Mouse (Mus musculus) stomach, embryonic 14.5 days (tissue): ENCODE measurements around the gene Abhd2. TPM values are rescaled to one million over a fixed set of nuclear protein-coding genes. Genes with fewer than 3 reads are reported as not detected.

Experiments used
- ATAC-seq: fragments of 200-750 bp; cut with Nextera tagmentation; 2 replicates; pipeline ENCODE4 v1.8.0; 2017; ENCODE audit warnings: low read depth, moderate TSS enrichment; ENCODE audit not compliant: insufficient number of reproducible peaks, insufficient read depth, low FRiP score
- H3K27ac ChIP-seq: fragments of 300-500 bp; sonication (generic); 2 replicates; pipeline ENCODE4 v1.5.1; 2014; ENCODE audit warnings: mild to moderate bottlenecking, low read length, moderate library complexity, mixed read lengths
- H3K27me3 ChIP-seq: fragments of 300-500 bp; sonication (generic); 2 replicates; pipeline ENCODE4 v1.6.1; 2014; ENCODE audit warnings: low read length, control low read depth, mixed read lengths; ENCODE audit not compliant: control insufficient read depth, insufficient read depth
- H3K36me3 ChIP-seq: fragments of 300-500 bp; sonication (generic); 2 replicates; pipeline ENCODE4 v1.6.1; 2014; ENCODE audit warnings: mild to moderate bottlenecking, control low read depth, low read length, moderate library complexity, mixed read lengths; ENCODE audit not compliant: control insufficient read depth, insufficient read depth
- H3K4me1 ChIP-seq: fragments of 300-500 bp; sonication (generic); 2 replicates; pipeline ENCODE4 v1.6.1; 2014; ENCODE audit warnings: low read length, control low read depth, mixed read lengths; ENCODE audit not compliant: control insufficient read depth, insufficient read depth
- H3K4me2 ChIP-seq: fragments of 300-500 bp; sonication (generic); replicated peaks from 2 replicates; pipeline ENCODE4 v1.6.1; 2014; ENCODE audit warnings: low read depth, low read length, control low read depth
- H3K4me3 ChIP-seq: fragments of 300-500 bp; sonication (generic); 2 replicates; pipeline ENCODE4 v1.5.1; 2014; ENCODE audit warnings: low read depth, low read length, control low read depth
- H3K9ac ChIP-seq: fragments of 300-500 bp; sonication (generic); replicated peaks from 2 replicates; pipeline ENCODE4 v1.6.1; 2014; ENCODE audit warnings: low read depth, mild to moderate bottlenecking, control low read depth, low read length, moderate library complexity, mixed read lengths
- H3K9me3 ChIP-seq: fragments of 300-500 bp; sonication (generic); 2 replicates; pipeline ENCODE4 v1.6.1; 2016; ENCODE audit warnings: low read depth, low read length, control low read depth; ENCODE audit not compliant: control insufficient read depth
- WGBS: fragments of 180-500 bp; shearing (Covaris S2); extraction: QIAGEN DNeasy Blood & Tissue Kit; methylation state at CpG from one replicate; pipeline ENCODE4 v1.1.7; 2014; 5-methylcytosine and 5-hydroxymethylcytosine counted together
- polyA plus RNA-seq: library from polyadenylated mRNA; unstranded; fragments of >200 nt; fragmentation: Nextera tagmentation; extraction: Ambion mirVana; gene quantifications from 2 replicates; pipeline ENCODE4 v1.2.1, GENCODE M21; 2014

The Abhd2 gene
- polyA plus RNA-seq, 1 experiment from 2014 or later, result 15.0 TPM

- WGBS, result 70% methylated on average over 6 of the region's 6 CpGs
- H3K9ac ChIP-seq, result no peak overlapping the region
- no peaks in the 10 kb centered on the region for H3K9me3 ChIP-seq
- H3K4me3 ChIP-seq, result no peak overlapping the region
- H3K4me2 ChIP-seq, result no peak overlapping the region
- H3K4me1 ChIP-seq, result peaks cover 13% of the 10 kb centered on the region; the same call in 1 of the 2 replicates
- ATAC-seq, result peak; percentile 54; the same call in 1 of the 2 replicates
- peak overlapping the region; percentile 58; the same call in 1 of the 2 replicates for H3K27ac ChIP-seq
- no peaks in the 10 kb centered on the region for H3K36me3 ChIP-seq
- no peaks in the 10 kb centered on the region for H3K27me3 ChIP-seq
Measured at GRCm38 (mm10) chr7:79303183-79303761, 30.3 kb downstream of the Abhd2 start.

- H3K9ac ChIP-seq, result no peak overlapping the region
- no peak for ATAC-seq
- no peaks in the 10 kb centered on the region for H3K27me3 ChIP-seq
- no peaks in the 10 kb centered on the region for H3K36me3 ChIP-seq
- 42% methylated on average over 8 of the region's 8 CpGs for WGBS
- peaks cover 42% of the 10 kb centered on the region for H3K4me1 ChIP-seq
- H3K27ac ChIP-seq, result no peak overlapping the region
- H3K4me3 ChIP-seq, result no peak overlapping the region
- no peaks in the 10 kb centered on the region for H3K9me3 ChIP-seq
- H3K4me2 ChIP-seq, result no peak overlapping the region
Measured at GRCm38 (mm10) chr7:79308455-79309030, 35.5 kb downstream of the Abhd2 start.

DNA sequence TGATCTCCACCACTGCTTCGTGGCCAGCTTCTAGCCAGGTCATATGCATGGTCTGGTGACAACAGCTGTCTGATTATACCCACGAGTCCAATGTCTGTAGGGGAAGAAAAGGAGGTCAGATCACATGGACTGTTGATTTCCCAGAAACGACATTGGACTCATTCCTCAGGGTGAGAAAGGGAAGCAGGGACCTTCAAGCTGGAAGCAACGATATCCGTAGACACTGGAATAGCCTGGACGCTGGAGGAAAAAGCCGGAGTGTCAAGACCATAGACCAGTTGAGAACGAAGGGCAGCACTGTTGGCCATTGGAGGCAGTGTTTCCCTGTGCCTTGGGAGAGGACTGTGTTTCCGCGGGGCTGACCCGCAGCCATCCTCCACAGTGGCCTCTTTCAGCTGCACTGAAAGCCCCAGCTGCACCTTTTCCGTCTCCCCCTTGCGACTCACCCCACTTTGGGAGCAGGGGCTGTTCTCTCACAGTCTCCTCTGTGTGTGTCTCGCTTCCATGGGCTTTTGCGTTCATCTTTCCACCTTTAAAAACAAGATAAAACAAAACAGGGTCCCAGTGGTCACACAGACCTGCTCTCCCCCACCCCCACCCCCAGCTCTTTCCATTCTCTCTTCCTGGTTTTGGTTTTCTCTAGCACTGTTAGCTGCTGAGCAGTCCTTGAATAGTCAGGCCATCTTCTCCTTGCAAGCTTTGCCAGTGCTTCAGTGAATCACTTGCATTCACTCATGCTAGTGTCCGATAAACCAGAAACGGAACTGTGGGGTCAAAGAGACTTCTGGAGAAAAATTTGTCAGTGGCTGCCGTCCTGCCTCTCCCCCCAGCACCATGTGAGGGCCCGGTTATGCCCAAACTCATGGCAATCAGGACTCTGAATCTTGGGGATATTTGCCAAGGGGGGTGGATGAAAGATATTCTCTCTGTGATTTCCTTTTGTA, 36.5 kb downstream of the Abhd2 start:
- H3K9ac ChIP-seq, result no peak overlapping the region
- H3K27me3 ChIP-seq, result no peaks in the 10 kb centered on the region
- peak overlapping the region; percentile 28; the same call in 1 of the 2 replicates for H3K27ac ChIP-seq
- peaks cover 46% of the 10 kb centered on the region for H3K4me1 ChIP-seq
- no peak overlapping the region for H3K4me2 ChIP-seq
- no peaks in the 10 kb centered on the region for H3K9me3 ChIP-seq
- H3K4me3 ChIP-seq, result no peak overlapping the region
- ATAC-seq, result no peak
- 39% methylated on average over 19 of the region's 19 CpGs for WGBS
- H3K36me3 ChIP-seq, result no peaks in the 10 kb centered on the region

- peaks cover 50% of the 10 kb centered on the region for H3K4me1 ChIP-seq
- WGBS, result 52% methylated on average over 1 of the region's 1 CpGs
- H3K4me2 ChIP-seq, result no peak overlapping the region
- H3K27ac ChIP-seq, result no peak overlapping the region; the same call in 1 of the 2 replicates
- ATAC-seq, result no peak
- no peaks in the 10 kb centered on the region for H3K9me3 ChIP-seq
- H3K9ac ChIP-seq, result no peak overlapping the region
- no peak overlapping the region for H3K4me3 ChIP-seq
- H3K27me3 ChIP-seq, result no peaks in the 10 kb centered on the region
- H3K36me3 ChIP-seq, result no peaks in the 10 kb centered on the region
Measured at GRCm38 (mm10) chr7:79310191-79310555, 37.2 kb downstream of the Abhd2 start.

DNA sequence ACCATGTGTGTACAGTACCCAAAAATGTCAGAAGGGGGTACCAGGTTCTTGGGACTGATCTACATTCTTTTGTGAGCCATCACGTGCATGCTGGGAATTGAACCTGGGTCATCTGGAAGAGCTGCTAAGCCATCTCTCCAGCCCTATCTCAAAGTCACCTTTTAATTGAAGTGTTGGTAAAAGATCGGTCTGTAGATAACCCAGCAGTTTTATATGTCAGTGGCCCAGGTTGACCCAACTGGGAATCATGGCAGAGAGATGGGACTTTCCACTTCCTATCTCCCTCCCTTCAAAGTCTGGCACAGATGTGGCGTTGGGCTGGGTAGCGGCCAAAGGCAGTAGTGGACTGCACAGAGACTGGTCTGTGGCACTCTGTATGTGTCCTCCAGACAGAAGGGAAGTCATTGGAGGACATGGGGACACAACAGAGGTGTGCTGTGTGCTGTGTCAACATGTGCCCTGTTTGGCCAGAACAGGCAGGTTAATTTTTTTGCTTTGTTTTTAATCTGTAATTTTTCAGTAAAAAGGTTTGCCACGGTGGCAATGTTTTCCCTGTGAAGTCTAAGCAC, 38.5 kb downstream of the Abhd2 start:
- Histone ChIP-seq H3K36me3 (no peaks in the 10 kb centered on the region), H3K4me1 (peaks cover 63% of the 10 kb centered on the region), H3K27ac (no peak overlapping the region), H3K9me3 (no peaks in the 10 kb centered on the region), H3K9ac (no peak overlapping the region), H3K4me2 (no peak overlapping the region), H3K4me3 (no peak overlapping the region), H3K27me3 (no peaks in the 10 kb centered on the region)
- no peak for ATAC-seq
- WGBS, result 86% methylated on average over 5 of the region's 5 CpGs

DNA sequence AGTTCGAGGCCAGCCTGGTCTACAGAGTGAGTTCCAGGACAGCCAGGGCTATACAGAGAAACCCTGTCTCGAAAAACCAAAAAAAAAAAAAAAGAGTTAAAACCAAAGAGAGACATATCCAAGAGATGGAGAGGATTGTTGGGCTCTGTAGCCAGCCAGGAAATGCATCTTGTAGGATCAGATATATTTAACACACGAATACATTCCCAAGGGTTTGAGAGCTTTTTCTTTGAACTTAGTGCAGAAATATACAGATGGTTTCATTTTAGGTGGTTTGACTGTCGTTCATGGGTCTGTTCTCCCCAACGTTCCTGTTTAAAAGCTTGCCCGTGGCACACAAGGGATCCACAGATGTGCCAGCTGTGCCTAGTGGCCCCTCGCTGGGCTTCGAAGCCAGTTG, 39.2 kb downstream of the Abhd2 start:
- Histone ChIP-seq H3K4me1 (peaks cover 65% of the 10 kb centered on the region), H3K4me2 (0 out of 2 replicates have a peak overlapping the region, but pooled peaks have one; percentile 1), H3K9me3 (no peaks in the 10 kb centered on the region), H3K27ac (peak overlapping the region; percentile 63), H3K36me3 (no peaks in the 10 kb centered on the region), H3K9ac (no peak overlapping the region), H3K27me3 (no peaks in the 10 kb centered on the region), H3K4me3 (no peak overlapping the region)
- 50% methylated on average over 8 of the region's 8 CpGs for WGBS
- no peak for ATAC-seq

DNA sequence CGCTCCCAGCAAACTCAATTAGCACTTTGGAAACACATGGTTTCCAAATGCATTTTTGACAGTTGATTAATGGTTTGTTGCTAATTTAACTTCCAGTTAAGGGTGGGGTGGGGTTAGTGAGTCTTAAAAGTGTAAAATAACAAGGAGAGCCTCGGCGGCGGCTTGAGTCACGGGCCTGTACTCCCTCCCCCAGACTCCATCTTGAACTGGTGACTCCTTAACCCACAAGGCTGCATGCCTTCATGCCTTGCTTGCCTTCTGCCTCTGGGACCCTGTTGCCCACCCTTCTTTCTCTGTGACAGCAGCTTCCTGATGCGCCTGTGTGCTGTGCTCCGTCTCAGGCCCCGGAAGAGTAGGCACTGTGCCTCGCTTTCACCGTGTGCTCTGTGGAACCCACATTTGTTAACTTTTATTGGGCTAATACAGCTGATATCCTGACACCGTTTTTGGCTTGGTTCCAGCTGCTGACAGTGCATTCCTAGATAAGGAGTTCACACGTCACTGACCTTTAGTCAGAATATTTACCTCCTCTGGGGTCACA, 40.6 kb downstream of the Abhd2 start:
- Histone ChIP-seq H3K4me3 (no peak overlapping the region), H3K36me3 (no peaks in the 10 kb centered on the region), H3K9me3 (no peaks in the 10 kb centered on the region), H3K27ac (no peak overlapping the region; the same call in 1 of the 2 replicates), H3K4me1 (peaks cover 70% of the 10 kb centered on the region), H3K9ac (no peak overlapping the region), H3K27me3 (no peaks in the 10 kb centered on the region), H3K4me2 (0 out of 2 replicates have a peak overlapping the region, but pooled peaks have one; percentile 6)
- 14% methylated on average over 12 of the region's 12 CpGs for WGBS
- peak; percentile 21; the same call in 1 of the 2 replicates for ATAC-seq

DNA sequence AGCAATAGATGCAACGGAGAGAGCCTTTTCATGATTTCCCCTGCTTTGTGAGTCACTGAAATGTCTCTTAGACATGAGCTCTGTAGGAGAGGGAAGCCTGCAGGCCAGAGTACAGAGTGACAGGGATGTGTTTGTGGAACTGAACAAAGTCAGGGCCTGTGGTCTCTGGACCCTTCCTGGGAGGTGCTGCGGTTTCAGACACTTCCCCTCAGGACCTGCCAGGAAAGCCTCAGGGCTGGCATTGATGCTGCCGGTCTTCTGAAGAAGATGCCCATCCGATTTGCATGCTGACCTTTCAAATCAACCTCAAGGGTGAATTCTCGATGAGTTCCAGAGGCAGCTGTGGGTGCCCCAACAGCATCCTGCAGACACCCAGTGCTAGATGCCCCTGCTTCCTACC, 41.5 kb downstream of the Abhd2 start:
- Histone ChIP-seq H3K4me1 (peaks cover 61% of the 10 kb centered on the region), H3K9ac (no peak overlapping the region), H3K27me3 (no peaks in the 10 kb centered on the region), H3K27ac (no peak overlapping the region), H3K4me3 (no peak overlapping the region), H3K9me3 (no peaks in the 10 kb centered on the region), H3K36me3 (no peaks in the 10 kb centered on the region), H3K4me2 (no peak overlapping the region)
- WGBS, result 65% methylated on average over 5 of the region's 5 CpGs
- no peak for ATAC-seq
